Mouse (Mus musculus) heart, adult 2 months (tissue): ENCODE measurements around the gene Fat3.

Experiments
- CTCF ChIP-seq: fragments of 200-600 bp; IDR thresholded peaks from 2 replicates; pipeline ENCODE4 v1.8.1; 2022; ENCODE audit warnings: antibody characterized with exemption, mild to moderate bottlenecking, moderate library complexity
- EP300 ChIP-seq: fragments of 200-500 bp; IDR thresholded peaks from 2 replicates; pipeline ENCODE4 v1.6.1; 2011; ENCODE audit warnings: low read depth, low read length, control low read depth; ENCODE audit not compliant: insufficient read depth

DNA sequence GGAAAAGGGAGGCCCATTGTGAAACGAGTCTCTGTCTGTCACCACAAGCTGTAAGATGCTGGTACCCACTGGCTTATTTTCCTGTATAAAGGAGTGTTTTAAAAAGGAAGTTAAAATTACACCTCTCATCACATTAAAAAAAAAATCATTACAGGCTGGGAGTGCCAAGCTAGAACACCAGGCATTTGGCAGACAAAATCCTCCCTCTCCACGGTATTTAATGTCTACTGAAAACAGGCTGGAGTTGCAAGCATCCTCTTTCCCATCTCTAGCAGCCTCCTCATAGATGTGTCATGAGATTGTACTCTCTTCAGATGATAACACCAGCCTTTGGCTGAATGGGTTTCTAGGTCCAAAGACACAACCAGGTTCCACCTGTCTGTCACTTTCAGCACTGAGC lies 538.2 kb downstream of the Fat3 start:
- no peak for TF ChIP-seq CTCF
- TF ChIP-seq EP300 = no peak
